Mouse (Mus musculus) left cerebral cortex, adult 2 months (tissue): ENCODE data around the gene Tmem80. TPM values are rescaled to one million over a fixed set of nuclear protein-coding genes. Genes with fewer than 3 reads are reported as not detected.

Source experiments
- DNase-seq, 2 experiments: peaks; one replicate each; pipeline ENCODE4 v3.0.0; 2021 to 2022; ENCODE audit warnings: low spot score in 2 of 2, mixed read lengths in 1 of 2; ENCODE audit errors: extremely low spot score in 1 of 2
- H3K27ac ChIP-seq: fragments of 200-600 bp; 2 replicates; pipeline ENCODE4 v1.8.1; 2022
- H3K4me3 ChIP-seq: fragments of 200-600 bp; 2 replicates; pipeline ENCODE4 v1.8.1; 2022
- CTCF ChIP-seq: fragments of 200-600 bp; IDR thresholded peaks from 2 replicates; pipeline ENCODE4 v1.8.1; 2022; ENCODE audit warnings: antibody characterized with exemption, mild to moderate bottlenecking, moderate library complexity
- intact Hi-C: fragments of 180-260 bp; cut with DNase I; formaldehyde crosslinking; loops from one replicate; pipeline ENCODE4 v1.15.1; 2025
- total RNA-seq, 2 experiments: library from RNA; stranded (reverse); gene quantifications; 2 replicates each; pipeline ENCODE4 v1.2.3; 2021

The Tmem80 gene
- total RNA-seq, 2 experiments from 2014 or later: 33.3 to 34.9 TPM

GRCm38 (mm10) chr7:141326546-141327446 lies 743 bp upstream of the Tmem80 start:
- intact Hi-C loops: loop anchor here (5.0 kb wide), 1 partner anchor 66 kb away; the partner anchor contains the start of gene Taldo1
- Histone ChIP-seq H3K27ac (peak overlapping the region; percentile 100), H3K4me3 (peak overlapping the region; percentile 55)
- TF ChIP-seq CTCF: no peak
- DNase-seq: no peak

- H3K4me3 ChIP-seq: peak overlapping the region; percentile 55
- intact Hi-C loops: loop anchor here (5.0 kb wide), 1 partner anchor 64 kb away; the partner anchor contains the start of gene Taldo1
- DNase-seq: no peak
- H3K27ac ChIP-seq: peak overlapping the region; percentile 100
- no peak for TF ChIP-seq CTCF
These were observed 943 bp downstream of the Tmem80 start for GRCm38 (mm10) chr7:141328373-141328990.

DNA sequence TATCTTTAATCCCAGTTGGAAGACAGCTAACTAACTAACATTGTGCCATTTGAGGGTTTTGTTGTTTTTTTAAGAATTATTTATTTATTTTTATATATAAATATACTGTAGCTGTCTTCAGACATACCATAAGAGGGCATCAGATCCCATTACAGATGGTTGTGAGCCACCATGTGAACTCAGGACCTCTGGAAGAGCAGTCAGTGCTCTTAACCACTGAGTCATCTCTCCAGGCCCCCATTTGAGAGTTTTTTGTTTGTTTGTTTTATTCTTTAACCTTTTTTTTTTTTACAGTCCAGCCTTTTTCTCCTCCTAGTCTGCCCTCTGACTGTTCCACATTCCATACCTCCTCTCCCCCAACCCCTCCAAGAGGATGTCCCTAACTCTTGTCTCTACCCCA lies 3.2 kb downstream of the Tmem80 start:
- no peak overlapping the region for H3K4me3 ChIP-seq
- no peak overlapping the region for H3K27ac ChIP-seq
- no peak for DNase-seq
- intact Hi-C loops: no loop called here
- TF ChIP-seq CTCF: no peak

GRCm38 (mm10) chr7:141331990-141332389 lies 4.5 kb downstream of the Tmem80 start:
- no peak for TF ChIP-seq CTCF
- DNase-seq: no peak
- Histone ChIP-seq H3K4me3 (no peak overlapping the region), H3K27ac (no peak overlapping the region)
- intact Hi-C loops: no loop called here

DNA sequence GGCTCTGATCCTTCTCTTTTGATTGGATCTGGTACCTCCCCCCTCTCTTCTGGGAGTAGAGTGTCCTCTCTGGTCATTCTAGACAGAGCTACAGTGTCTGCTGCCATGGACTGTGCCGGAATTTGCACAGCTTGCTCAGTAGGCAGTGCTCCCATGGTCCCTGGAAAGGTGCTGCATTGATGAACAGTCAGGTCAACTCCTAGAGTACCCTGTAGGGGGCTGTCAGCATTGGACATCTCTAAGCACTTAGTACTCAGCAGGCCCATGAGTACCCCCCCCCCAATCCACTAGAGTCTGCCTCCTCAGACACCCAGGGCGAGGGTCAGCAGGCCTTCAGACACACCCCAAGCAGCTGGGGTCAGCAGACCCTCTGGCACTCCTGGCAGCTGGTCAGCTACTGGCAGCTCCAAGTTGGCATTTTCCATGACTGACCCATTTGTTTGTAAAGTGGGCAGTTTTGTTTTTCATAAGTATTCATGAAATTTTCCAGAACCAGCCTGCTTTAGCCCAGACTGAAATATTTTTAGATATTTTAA lies 7.6 kb downstream of the Tmem80 start:
- Histone ChIP-seq H3K27ac (peak overlapping the region; percentile 70; the same call in 1 of the 2 replicates), H3K4me3 (no peak overlapping the region)
- no peak for DNase-seq
- intact Hi-C loops: no loop called here
- no peak; the same call in none of the 2 replicates for TF ChIP-seq CTCF

DNA sequence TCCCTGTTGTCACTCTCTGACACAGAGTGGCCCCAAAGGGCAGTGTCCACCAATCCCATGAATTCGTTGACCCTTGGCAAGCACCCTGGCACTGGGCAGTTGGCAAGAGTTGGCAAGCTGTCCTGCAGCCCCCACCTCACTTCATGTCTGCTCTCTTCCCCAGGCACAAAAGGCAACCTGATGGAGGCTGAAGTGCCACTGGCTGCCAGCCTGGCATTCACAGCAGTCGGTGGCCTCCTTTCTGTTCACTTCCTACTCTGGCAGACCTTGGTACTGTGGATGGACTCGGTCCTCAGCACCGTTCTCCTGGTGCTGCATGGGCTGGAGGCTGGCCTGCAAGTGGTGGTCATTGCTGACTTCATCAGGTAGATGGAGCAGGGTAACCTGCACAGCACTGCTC lies 8.1 kb downstream of the Tmem80 start:
- DNase-seq: no peak

GRCm38 (mm10) chr7:141336296-141336695 lies 8.8 kb downstream of the Tmem80 start:
- H3K4me3 ChIP-seq: no peak overlapping the region
- H3K27ac ChIP-seq: peak overlapping the region; percentile 70; the same call in 1 of the 2 replicates
- no peak for TF ChIP-seq CTCF
- DNase-seq: no peak
- intact Hi-C loops: no loop called here

More for the DNA sequence above, 8.1 kb downstream of the Tmem80 start:
- Histone ChIP-seq H3K4me3 (no peak overlapping the region), H3K27ac (peak overlapping the region; percentile 70)
- intact Hi-C loops: no loop called here
- TF ChIP-seq CTCF: no peak

GRCm38 (mm10) chr7:141337716-141338416 lies 10.3 kb downstream of the Tmem80 start:
- no peak for DNase-seq
- TF ChIP-seq CTCF: no peak
- no peak overlapping the region for H3K4me3 ChIP-seq
- H3K27ac ChIP-seq: no peak overlapping the region; the same call in 1 of the 2 replicates
- intact Hi-C loops: no loop called here

DNA sequence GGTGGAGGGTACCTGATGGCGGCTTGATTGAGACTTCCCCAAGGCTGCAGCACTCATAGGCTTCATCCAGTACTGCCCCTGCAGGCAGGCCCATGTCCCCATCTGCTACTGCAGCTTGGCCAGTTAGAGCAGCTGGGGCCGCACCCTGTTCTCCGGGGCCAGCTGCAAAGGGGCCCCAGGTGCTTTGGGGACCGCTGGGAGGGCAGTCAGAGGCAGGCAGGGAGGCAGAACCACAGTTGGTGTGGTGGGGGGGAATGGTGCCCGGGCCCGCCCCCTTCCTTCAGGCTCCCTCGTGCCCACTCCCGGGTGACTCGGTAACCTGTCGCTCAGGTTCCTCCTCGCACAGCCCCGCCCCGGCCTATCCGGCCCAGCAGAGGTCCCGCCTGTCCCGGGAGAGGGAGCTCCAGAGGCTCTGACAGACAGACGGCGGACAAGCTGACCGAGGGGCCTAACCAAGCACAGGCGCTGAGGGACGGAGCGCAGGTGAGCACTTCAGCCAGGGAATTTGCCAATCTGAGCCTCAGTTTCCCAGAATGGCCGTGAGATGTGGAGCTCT lies 11.1 kb downstream of the Tmem80 start, which contains the start of gene Eps8l2:
Gene Eps8l2, plus strand, starts transcription at position 305 of the 556 bp plus-strand sequence.
- DNase-seq: no peak
- no peak within 1 kb of the TSS; the same call in 1 of the 2 replicates for H3K27ac ChIP-seq
- intact Hi-C loops: no loop called here
- no peak; the same call in 1 of the 2 replicates for TF ChIP-seq CTCF
- no peak within 1 kb of the TSS for H3K4me3 ChIP-seq

GRCm38 (mm10) chr7:141339215-141339920 lies 11.8 kb downstream of the Tmem80 start:
- intact Hi-C loops: no loop called here
- DNase-seq: no peak
- no peak overlapping the region for H3K4me3 ChIP-seq
- TF ChIP-seq CTCF: no peak
- H3K27ac ChIP-seq: no peak overlapping the region
